Mouse (Mus musculus) liver, embryonic 14.5 days (tissue): ENCODE data around the gene Myo10.

Experiments
- CTCF ChIP-seq: IDR thresholded peaks from 2 replicates; pipeline ENCODE4 v1.5.1; 2016; ENCODE audit warnings: antibody characterized with exemption, low read depth, control low read depth
- EP300 ChIP-seq: IDR thresholded peaks from 2 replicates; pipeline ENCODE4 v1.6.1; 2016; ENCODE audit warnings: antibody characterized with exemption, low read depth

DNA sequence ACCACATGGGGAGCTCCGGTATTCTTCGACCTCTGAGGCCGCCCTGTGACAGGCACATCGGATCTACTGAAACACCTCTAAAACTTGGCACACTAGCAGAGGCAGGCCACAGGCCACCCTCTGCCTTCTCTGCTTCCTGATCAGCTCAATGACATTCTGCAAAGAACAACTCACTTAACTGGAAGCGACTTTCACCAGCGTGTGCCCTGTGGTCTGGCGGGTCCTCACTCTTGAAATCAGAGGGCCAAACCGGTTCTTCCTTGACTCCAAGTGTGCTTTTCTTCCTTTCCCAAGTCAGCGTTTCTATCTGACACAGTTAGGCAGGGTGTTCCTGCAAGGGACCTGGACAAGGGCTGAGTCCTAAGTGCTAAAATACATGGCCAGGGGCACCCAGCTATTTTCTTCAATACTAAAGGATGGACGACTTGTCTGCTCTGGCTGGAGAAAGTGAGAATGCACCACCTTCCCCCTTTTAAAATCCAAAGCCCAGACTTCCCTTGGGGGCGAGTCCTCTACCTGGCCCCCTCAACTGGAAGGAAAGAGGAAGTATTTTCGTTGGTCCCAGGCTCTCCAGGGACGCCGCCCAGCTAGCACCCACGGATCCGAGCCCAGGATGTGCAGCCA, 220.2 kb downstream of the Myo10 start:
- TF ChIP-seq EP300 (no peak), CTCF (no peak)
